Mouse (Mus musculus): Measurements from ENCODE around the gene Lypd4. TPM values are rescaled to one million over a fixed set of nuclear protein-coding genes. Genes with fewer than 3 reads are reported as not detected.

Gene Lypd4
- not detected in 2 replicates for polyA plus RNA-seq (2015; fragmentation: Nextera tagmentation; extraction: Ambion mirVana)

- ATAC-seq = peak; percentile 21; the same call in 1 of the 2 replicates
- WGBS = 56% methylated on average over 41 of the region's 41 CpGs
Measured at GRCm38 (mm10) chr7:24869532-24870165, at the start of gene Lypd4, which contains the start of gene Dmrtc2. Lypd4 (minus strand) TSS chr7:24869941. Dmrtc2 (plus strand) TSS chr7:24870057.

DNA sequence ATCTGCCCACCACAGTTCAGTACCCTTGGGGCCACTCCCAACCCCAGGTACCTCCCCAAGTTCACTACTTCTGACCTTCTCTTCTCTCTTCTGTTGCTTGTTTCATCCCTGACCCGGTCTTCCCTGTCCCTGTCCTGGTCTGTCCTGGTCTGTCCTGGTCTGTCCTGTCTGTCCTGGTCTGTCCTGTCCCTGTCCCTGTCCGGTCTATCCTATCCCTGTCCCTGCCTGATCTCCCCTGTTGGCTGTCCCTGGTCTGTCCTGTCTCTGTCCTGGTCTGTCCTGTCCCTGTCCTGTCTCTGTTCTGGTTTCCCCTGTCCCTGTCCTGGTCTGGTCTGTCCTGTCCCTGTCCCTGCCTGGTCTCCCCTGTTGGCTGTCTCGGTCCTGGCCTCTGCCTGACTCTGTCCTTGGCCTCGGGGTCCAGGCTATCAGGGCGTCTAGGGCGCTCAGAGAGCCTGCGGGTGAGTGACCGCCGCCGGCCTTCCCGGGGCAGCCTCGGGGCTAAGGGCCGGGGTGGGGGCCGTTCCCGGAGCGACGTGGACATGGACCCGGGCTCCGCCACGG, 49.1 kb upstream of the Lypd4 start:
- Histone ChIP-seq H3K4me1 (no peaks in the 10 kb centered on the region), H3K27ac (no peak overlapping the region), H3K9me3 (replicated peaks) (no peaks in the 10 kb centered on the region), H3K27me3 (no peaks in the 10 kb centered on the region), H3K4me2 (no peak overlapping the region), H3K36me3 (ENCODE audit: poor library complexity, severe bottlenecking) (peaks cover 72% of the 10 kb centered on the region), H3K4me3 (no peak overlapping the region), H3K9ac (no peak overlapping the region)
- 91% methylated on average over 20 of the region's 20 CpGs for WGBS
- no peak for ATAC-seq

More at GRCm38 (mm10) chr7:24869532-24870165, at the start of gene Lypd4, which contains the start of gene Dmrtc2:
- Histone ChIP-seq H3K4me3 (no peak within 1 kb of the TSS), H3K4me1 (peaks cover 20% of the 10 kb centered on the region), H3K9ac (no peak within 1 kb of the TSS; the same call in 1 of the 2 replicates), H3K9me3 (replicated peaks) (peaks cover 8% of the 10 kb centered on the region; the same call in 1 of the 2 replicates), H3K36me3 (ENCODE audit: poor library complexity, severe bottlenecking) (no peaks in the 10 kb centered on the region), H3K27me3 (no peaks in the 10 kb centered on the region), H3K4me2 (peak within 1 kb of the TSS; percentile 10; the same call in 1 of the 2 replicates), H3K27ac (no peak within 1 kb of the TSS)

GRCm38 (mm10) chr7:24912480-24912879, 42.7 kb upstream of the Lypd4 start:
- Histone ChIP-seq H3K36me3 (ENCODE audit: poor library complexity, severe bottlenecking) (peaks cover 56% of the 10 kb centered on the region), H3K4me1 (0 out of 2 replicates have a peak, but pooled peaks cover 2% of the 10 kb centered on the region), H3K4me2 (no peak overlapping the region), H3K4me3 (no peak overlapping the region), H3K9me3 (replicated peaks) (no peaks in the 10 kb centered on the region), H3K9ac (no peak overlapping the region), H3K27me3 (no peaks in the 10 kb centered on the region), H3K27ac (no peak overlapping the region)
- ATAC-seq = no peak
- 90% methylated on average over 14 of the region's 14 CpGs for WGBS

GRCm38 (mm10) chr7:24907211-24907748, 37.5 kb upstream of the Lypd4 start:
- Histone ChIP-seq H3K4me1 (peaks cover 38% of the 10 kb centered on the region), H3K27ac (no peak overlapping the region), H3K4me2 (no peak overlapping the region), H3K27me3 (no peaks in the 10 kb centered on the region), H3K9me3 (replicated peaks) (no peaks in the 10 kb centered on the region), H3K9ac (no peak overlapping the region), H3K36me3 (ENCODE audit: poor library complexity, severe bottlenecking) (peaks cover 35% of the 10 kb centered on the region), H3K4me3 (no peak overlapping the region)
- ATAC-seq = no peak
- 43% methylated on average over 13 of the region's 13 CpGs for WGBS

- ATAC-seq = no peak
- H3K9me3 ChIP-seq (replicated peaks) = no peaks in the 10 kb centered on the region
- no peak overlapping the region; the same call in 1 of the 2 replicates for H3K9ac ChIP-seq
- H3K27me3 ChIP-seq = no peaks in the 10 kb centered on the region
- WGBS = 52% methylated on average over 6 of the region's 6 CpGs
- peaks cover 28% of the 10 kb centered on the region for H3K36me3 ChIP-seq (ENCODE audit: poor library complexity, severe bottlenecking)
- no peak overlapping the region for H3K4me2 ChIP-seq
- H3K4me1 ChIP-seq = peaks cover 38% of the 10 kb centered on the region
- no peak overlapping the region for H3K27ac ChIP-seq
- H3K4me3 ChIP-seq = no peak overlapping the region
Measured at GRCm38 (mm10) chr7:24906551-24906950, 36.8 kb upstream of the Lypd4 start.

GRCm38 (mm10) chr7:24904936-24905335, 35.2 kb upstream of the Lypd4 start:
- Histone ChIP-seq H3K4me2 (peak overlapping the region; percentile 75), H3K27ac (no peak overlapping the region), H3K4me3 (peak overlapping the region; percentile 66), H3K36me3 (ENCODE audit: poor library complexity, severe bottlenecking) (peaks cover 21% of the 10 kb centered on the region), H3K4me1 (peaks cover 38% of the 10 kb centered on the region), H3K9ac (peak overlapping the region; percentile 85), H3K9me3 (replicated peaks) (no peaks in the 10 kb centered on the region), H3K27me3 (no peaks in the 10 kb centered on the region)
- ATAC-seq = no peak
- WGBS = 16% methylated on average over 3 of the region's 3 CpGs

DNA sequence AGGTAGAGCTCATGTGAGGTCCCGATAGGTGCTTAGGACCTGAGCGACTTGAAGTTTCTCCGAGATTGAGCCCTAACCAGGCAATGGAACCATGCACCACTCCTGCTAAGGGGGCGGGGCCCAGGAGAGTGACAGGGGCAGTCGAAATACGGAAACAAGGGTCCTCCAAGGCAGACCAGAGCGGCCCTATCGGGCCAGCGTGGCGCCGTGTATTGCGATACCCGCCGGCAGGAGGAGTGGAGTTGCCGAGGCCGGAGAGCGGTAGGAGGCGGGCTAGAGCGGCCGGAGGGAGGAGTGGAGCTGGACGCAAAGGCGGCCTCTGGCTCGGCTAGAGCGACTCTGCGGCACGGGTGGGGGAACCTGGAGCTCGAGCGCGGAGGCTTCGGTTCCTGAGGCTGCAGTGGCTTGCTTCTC, 34.3 kb upstream of the Lypd4 start:
- no peaks in the 10 kb centered on the region for H3K27me3 ChIP-seq

GRCm38 (mm10) chr7:24903444-24903825, 33.7 kb upstream of the Lypd4 start:
- H3K4me3 ChIP-seq = peak overlapping the region; percentile 66
- 47% methylated on average over 10 of the region's 10 CpGs for WGBS
- ATAC-seq = no peak
- peak overlapping the region; percentile 79 for H3K9ac ChIP-seq
- no peaks in the 10 kb centered on the region for H3K27me3 ChIP-seq
- H3K36me3 ChIP-seq (ENCODE audit: poor library complexity, severe bottlenecking) = peaks cover 12% of the 10 kb centered on the region
- peaks cover 38% of the 10 kb centered on the region for H3K4me1 ChIP-seq
- H3K27ac ChIP-seq = no peak overlapping the region
- H3K4me2 ChIP-seq = peak overlapping the region; percentile 75
- no peaks in the 10 kb centered on the region for H3K9me3 ChIP-seq (replicated peaks)

More for the DNA sequence above, 34.3 kb upstream of the Lypd4 start:
- no peaks in the 10 kb centered on the region for H3K9me3 ChIP-seq (replicated peaks)
- H3K4me3 ChIP-seq = peak overlapping the region; percentile 66
- ATAC-seq = peak; percentile 99
- H3K27ac ChIP-seq = peak overlapping the region; percentile 31; the same call in 1 of the 2 replicates
- H3K36me3 ChIP-seq (ENCODE audit: poor library complexity, severe bottlenecking) = peaks cover 18% of the 10 kb centered on the region
- H3K9ac ChIP-seq = peak overlapping the region; percentile 85
- peaks cover 38% of the 10 kb centered on the region for H3K4me1 ChIP-seq
- WGBS = under 1% methylated on average over 30 of the region's 30 CpGs
- H3K4me2 ChIP-seq = peak overlapping the region; percentile 75

DNA sequence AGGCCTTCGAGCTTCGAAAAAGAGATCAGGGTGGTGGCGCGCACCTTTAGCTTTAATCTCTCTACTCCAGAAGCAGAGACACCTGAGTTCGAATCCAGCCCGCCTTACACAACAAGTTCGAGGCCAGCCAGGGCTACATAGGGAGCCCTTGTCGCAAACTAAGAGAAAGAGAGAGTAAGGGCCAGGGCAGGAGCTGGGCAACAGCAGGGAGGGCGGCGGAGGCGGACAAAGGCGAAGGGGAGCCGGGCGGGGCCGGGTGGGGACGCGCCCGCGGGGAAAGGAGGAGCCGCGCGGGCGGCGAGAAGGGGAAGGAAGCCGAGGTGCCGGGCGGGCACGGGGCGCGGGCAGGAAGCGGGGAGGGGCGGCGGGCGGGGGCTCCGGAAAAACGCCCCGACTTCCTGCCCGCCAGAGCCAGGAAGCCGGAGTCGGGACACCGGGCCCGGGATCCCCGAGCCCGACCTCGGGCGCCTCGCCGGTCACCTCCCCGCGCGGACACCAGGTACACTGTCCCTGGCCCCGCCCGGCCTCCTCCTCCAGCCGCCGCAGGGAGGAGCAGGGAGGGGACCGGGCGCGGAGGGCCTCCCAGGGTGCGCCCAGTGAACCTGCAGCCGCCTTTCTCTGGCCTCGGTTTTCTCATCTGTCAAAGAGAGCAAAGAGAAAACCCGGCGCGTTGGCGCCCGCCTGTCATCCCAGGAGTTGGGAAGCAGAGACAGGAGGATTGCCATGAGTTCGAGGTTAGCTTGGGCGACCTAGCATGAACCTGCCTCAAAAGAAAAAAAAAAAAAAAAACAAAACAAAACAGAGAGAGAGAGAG, 33.1 kb upstream of the Lypd4 start, which contains the start of gene Arhgef1:
Gene Arhgef1 (plus strand): TSS at position 283 of the 814 bp plus-strand sequence.
- no peaks in the 10 kb centered on the region for H3K27me3 ChIP-seq
- peak within 1 kb of the TSS; percentile 66 for H3K4me3 ChIP-seq
- H3K27ac ChIP-seq = peak within 1 kb of the TSS; percentile 54
- peaks cover 6% of the 10 kb centered on the region for H3K36me3 ChIP-seq (ENCODE audit: poor library complexity, severe bottlenecking)
- no peak for ATAC-seq
- H3K9ac ChIP-seq = peak within 1 kb of the TSS; percentile 79
- H3K4me1 ChIP-seq = peaks cover 38% of the 10 kb centered on the region
- H3K9me3 ChIP-seq (replicated peaks) = no peaks in the 10 kb centered on the region
- WGBS = 11% methylated on average over 38 of the region's 68 CpGs
- H3K4me2 ChIP-seq = peak within 1 kb of the TSS; percentile 75

- peak overlapping the region; percentile 54 for H3K27ac ChIP-seq
- 0 out of 2 replicates have a peak overlapping the region, but pooled peaks have one; percentile 26 for H3K9ac ChIP-seq
- H3K9me3 ChIP-seq (replicated peaks) = no peaks in the 10 kb centered on the region
- no peak for ATAC-seq
- peak overlapping the region; percentile 75 for H3K4me2 ChIP-seq
- WGBS = 74% methylated on average over 2 of the region's 2 CpGs
- no peaks in the 10 kb centered on the region for H3K27me3 ChIP-seq
- peaks cover 35% of the 10 kb centered on the region for H3K4me1 ChIP-seq
- H3K36me3 ChIP-seq (ENCODE audit: poor library complexity, severe bottlenecking) = 0 out of 2 replicates have a peak, but pooled peaks cover 3% of the 10 kb centered on the region
- peak overlapping the region; percentile 66 for H3K4me3 ChIP-seq
Measured at GRCm38 (mm10) chr7:24902264-24902629, 32.5 kb upstream of the Lypd4 start.

- H3K27ac ChIP-seq = peak overlapping the region; percentile 48; the same call in 1 of the 2 replicates
Measured at GRCm38 (mm10) chr7:24901842-24902241, 32.1 kb upstream of the Lypd4 start.

More at GRCm38 (mm10) chr7:24901842-24902241, 32.1 kb upstream of the Lypd4 start:
- no peak overlapping the region for H3K4me2 ChIP-seq
- 0 out of 2 replicates have a peak, but pooled peaks cover 3% of the 10 kb centered on the region for H3K36me3 ChIP-seq (ENCODE audit: poor library complexity, severe bottlenecking)
- peaks cover 31% of the 10 kb centered on the region for H3K4me1 ChIP-seq
- H3K27me3 ChIP-seq = no peaks in the 10 kb centered on the region
- no peak overlapping the region for H3K4me3 ChIP-seq
- no peak for ATAC-seq
- H3K9me3 ChIP-seq (replicated peaks) = no peaks in the 10 kb centered on the region
- no peak overlapping the region for H3K9ac ChIP-seq
- 74% methylated on average over 1 of the region's 1 CpGs for WGBS
